Mouse (Mus musculus): ENCODE measurements around the gene Dpf2.
A peak's percentile ranks its signal among the peaks of the same experiment; 100 is the strongest.

Gene Dpf2

GRCm38 (mm10) chr19:5913007-5913719, at the start of gene Dpf2:
Gene Dpf2, minus strand, starts transcription at chr19:5913010.
- DNase-seq (ENCODE audit: low read depth, low spot score) = peak; percentile 51

DNA sequence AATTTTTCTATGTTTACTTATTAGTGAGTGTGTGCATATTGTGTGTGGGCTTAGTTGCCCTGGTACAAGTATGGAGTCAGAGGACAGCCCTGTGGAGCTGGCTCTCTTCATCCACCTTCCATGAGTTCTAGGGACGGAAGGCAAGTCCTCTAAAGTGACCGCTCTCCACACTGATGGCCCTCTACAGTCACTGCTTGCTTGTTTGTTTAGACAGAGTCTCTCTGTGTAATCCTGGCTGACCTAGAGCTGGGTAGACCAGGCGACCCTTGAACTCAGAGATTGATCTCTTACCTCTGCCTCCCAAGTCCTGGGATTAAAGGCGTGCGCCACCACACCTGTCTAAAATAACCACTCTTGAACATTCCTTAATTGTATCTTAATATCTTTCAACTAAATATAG, 44.6 kb upstream of the Dpf2 start:
- DNase-seq (ENCODE audit: low read depth, low spot score) = no peak

DNA sequence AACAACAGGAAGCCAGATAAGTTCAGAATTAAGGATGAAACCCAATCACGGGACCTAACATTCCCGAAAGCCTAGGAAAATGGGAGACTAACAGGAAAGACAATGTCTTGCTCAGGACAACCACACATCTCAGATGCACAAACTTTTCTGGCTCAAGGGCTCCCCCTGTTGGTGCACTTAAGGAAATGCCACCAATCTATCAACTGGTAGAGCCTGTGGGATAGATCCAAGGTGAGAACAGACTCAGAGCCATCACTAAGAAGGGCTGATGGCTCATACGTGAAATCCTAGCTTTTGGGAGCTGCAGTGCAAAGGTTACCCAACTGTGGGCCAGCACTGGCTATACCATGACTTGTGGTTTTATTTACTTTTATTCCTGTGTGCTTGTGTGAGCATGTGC, 43.9 kb upstream of the Dpf2 start:
- peak; percentile 77 for DNase-seq (ENCODE audit: low read depth, low spot score)

DNA sequence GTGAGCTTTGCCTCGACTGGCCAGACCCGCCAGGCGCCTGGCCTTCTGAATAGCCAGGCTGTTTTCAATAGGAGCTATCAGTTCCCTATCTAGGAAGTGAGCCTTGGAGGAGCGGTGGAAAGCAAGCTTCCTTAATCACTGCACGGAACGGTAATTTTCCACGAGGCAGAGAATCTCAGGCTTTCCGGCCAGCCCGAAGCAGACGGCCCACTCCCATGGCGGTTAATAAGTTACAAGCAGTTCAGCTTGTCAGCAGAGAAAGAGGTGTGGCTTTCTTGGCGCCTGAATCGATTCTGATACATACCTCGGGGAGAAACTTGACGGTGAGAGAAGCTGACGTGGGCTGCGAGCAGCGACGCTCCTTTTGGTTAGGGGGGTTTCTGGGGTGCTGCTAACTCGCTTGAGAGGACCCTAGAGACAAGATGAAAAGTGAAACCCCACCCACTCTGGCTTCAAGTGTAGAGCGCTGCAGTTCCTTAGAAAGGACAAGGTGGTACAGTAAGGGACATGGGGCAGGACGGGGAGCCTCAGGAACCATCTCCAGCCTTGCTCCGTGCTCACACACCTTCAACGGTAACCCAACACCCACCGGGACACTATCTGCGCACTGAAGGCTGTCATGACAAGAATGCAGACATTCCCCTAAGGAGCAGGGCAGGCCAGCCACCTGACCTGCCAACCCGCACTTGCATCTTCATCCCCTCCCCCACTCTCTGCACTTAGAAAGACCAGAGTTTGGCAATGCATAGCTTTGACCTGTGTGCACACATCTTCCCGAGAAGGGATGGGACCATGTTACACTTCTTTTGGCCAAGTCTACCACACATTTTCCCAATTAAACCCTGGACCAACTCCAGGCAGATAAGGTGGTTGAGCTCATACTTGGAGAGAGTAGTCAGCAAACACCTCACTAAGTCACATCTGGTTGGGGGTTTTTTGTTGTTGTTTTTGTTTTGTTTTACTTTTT, 43.2 kb upstream of the Dpf2 start:
- no peak for DNase-seq (ENCODE audit: low read depth, low spot score)

DNA sequence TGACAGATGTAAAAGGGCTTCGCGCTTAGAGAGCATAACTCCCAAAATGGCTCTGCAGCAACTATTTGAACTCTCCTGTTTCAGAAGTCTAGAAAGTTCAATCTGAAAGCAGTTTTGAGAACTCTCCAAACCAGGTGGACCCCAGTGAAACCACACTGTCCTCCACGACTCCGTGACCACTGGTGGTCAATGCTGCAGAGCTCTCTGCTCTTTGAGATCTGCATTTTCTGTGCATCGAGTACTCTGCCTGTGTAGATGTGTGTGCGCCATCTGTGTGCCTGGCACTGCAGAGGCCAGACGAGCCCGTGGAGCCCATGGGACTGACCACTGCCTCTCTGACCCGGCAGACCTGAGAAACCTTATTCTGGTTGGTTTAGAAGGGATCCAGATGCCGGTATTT, 42.1 kb upstream of the Dpf2 start:
- DNase-seq (ENCODE audit: low read depth, low spot score) = no peak

DNA sequence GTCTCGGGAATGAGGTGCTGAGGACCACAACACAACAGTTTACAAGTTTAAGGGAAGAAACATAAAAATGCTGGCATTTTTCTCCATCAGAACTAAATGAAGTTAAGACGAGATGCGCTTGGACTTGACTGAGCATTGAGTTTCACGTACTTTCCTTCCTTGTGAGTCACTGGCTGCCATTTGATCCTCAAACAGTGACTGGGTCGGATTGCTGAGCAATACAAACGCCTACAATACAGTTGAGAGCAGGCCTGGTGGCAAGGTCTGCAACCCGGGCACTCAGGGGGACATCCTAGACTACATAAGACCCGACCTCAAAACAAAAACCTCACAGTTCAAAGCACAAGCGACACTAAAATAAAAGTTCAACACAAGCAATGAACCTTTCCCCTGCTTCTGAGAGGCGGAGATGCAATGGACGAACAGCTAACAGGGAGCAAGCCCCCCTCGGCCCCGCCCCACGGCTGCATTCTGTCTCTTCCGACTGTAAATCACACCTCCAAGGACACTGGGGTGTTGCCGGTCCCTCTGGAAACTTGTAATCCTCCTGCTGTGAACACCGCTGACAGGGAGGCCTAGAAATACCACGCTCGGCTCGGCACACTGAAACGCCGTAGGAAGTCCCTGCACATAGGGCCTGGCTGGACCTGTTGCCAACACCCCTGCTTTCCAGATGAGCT, 41.4 kb upstream of the Dpf2 start:
- no peak for DNase-seq (ENCODE audit: low read depth, low spot score)

DNA sequence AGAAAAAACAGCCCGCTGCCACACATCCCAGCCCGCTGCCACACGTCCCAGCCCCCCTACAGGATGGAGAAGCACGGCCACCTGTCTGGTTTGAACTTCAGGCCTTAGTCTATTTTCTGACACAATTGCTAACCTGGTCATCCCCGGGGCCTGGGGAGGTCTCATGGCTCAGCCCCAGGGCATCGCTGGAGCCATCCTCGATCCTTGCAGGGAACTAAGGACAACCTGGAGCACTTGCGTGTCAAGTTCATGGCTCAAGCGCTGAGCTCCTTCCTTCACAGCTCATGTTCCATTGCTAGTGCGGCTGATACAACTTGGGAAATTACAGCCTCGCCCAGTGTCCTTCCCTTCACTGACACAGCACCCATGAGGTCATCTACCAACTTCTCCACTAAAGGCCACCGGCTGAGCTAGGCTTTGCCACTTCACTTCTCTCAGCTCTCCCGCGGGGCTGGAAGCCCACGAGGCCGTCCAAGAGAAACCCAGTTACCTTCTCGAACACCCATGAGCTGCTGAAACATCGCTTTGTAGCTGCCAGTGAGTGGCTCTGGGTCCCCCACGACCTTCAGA, 40.5 kb upstream of the Dpf2 start:
- DNase-seq (ENCODE audit: low read depth, low spot score) = no peak

DNA sequence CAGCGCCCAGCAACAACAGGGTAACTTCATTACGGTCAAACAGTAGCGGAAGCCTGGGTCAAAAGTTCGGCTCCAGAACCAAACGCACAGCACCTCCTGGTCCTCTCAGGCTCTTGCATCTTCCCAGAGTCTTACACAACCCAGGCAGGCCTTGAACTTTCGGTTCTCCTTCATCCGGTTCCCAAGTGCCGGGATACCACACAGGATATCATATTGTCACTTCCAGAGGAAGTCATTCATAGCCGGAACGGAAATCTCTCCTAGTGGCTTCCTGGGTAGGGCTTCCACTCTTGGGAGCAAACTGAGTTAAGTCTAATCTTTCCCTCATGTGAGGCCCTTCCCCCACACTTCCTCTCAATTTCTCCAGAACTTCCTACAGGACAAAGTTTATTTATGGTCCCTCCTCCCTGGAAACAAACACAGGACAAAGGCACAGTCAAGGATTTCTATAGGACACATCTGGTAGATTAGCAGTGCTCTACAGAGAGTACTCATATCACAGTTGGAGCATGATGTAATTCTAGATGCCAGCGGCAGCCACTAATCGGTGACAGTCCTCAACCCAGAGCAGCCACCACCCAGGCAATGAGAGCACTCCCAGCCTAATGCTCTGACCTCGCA, 39.4 kb upstream of the Dpf2 start:
- DNase-seq (ENCODE audit: low read depth, low spot score) = no peak

- no peak for DNase-seq (ENCODE audit: low read depth, low spot score)
Measured at GRCm38 (mm10) chr19:5951631-5952030, 38.8 kb upstream of the Dpf2 start.

DNA sequence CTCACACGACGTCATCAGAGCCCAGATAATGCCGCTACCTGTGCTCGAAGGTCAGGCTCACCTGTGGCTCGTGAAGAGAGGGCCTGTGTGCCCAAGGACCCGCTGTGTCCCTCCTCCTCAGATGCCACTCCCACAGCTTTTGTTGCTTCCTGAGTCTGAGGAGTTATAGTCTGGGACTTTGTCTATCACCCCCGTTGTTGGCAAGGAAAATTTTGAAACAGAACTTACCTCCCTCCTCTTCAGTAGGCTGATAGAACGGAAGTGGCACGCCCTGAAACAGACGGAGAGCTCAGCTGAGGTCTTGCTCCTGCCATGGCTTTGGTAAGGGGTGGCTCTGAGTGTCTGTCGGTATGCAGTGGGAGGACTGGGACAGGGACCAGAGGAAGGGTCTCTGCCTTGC, 37.4 kb upstream of the Dpf2 start:
- no peak for DNase-seq (ENCODE audit: low read depth, low spot score)

GRCm38 (mm10) chr19:5945891-5946290, 33.1 kb upstream of the Dpf2 start:
- no peak for DNase-seq (ENCODE audit: low read depth, low spot score)

DNA sequence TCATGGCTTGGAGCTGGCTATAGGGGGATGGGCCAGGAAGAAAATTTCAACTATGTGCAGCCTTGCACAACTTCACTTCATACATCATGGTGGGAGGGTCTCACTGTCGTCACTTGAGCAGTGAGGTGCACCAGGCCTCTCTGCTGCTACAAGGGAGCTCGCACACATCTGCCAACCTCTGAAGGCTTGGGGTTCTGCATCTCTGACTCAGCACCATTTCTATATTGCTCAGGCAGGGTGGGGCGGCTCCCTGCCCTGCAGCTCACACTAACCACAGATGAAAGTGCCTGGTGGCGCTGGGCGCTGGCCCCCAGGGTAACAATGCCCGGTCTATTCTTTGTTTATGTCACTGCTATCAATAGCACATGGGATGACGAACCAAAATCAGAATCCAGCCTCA, 32.2 kb upstream of the Dpf2 start:
- no peak for DNase-seq (ENCODE audit: low read depth, low spot score)

DNA sequence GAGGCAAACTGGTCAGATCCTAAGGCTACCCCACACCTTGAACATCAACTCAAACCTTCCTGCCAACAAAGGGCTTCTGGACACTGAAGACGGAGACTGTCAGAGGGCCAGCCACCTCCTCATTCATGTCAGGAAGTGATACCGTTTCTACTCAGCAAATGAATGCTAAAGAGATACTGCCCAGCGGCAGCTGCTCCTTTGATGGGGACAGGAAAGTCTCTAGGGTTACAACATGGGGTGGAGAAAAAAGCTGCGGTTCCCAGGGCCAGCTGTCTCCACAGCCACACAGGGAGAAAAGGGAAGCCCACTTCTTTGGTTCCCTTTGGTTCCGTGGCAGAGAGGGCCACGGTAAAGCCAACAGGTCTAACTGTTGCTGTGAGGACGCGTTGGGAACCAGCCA, 31.3 kb upstream of the Dpf2 start:
- DNase-seq (ENCODE audit: low read depth, low spot score) = no peak

GRCm38 (mm10) chr19:5943404-5943803, 30.6 kb upstream of the Dpf2 start:
- no peak for DNase-seq (ENCODE audit: low read depth, low spot score)

DNA sequence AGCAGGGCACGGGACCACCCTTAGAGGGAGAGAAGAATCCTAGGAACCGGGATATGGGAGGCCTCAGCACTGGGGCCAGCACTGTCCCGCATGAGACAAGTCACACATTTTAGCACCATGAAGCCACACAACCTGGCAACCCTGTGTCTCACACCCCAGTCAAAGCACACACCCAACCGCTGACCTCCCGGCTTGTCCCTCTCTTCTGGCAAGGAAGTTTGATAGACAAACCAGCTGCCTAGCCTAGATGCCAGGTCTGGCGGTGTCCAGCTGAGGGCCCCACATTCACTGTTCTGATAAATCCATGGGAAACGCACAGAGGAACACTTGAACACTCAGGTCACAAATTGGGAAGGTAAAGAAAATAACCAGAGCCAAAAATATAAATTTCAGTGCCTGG, 29.8 kb upstream of the Dpf2 start:
- no peak for DNase-seq (ENCODE audit: low read depth, low spot score)

DNA sequence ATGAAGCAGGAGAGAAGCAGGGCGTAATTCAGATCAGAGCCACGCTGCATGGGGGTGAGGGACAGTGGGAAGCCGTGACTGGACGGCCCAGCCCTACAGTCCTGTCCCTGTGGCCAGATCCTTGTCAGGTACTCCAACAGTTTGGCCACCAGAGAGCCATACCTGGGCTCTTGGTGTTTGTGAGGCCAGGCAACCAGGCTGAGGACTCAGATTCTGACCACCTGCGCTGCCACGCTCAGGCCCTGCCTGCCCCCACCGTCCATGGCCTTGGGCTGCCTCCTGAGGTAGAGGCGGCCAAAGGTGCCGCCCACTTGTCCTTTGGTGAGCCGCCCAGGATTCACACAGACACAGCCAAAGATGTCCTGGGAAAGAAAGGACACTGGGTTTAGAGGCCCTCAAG, 27.8 kb upstream of the Dpf2 start:
- DNase-seq (ENCODE audit: low read depth, low spot score) = no peak

- DNase-seq (ENCODE audit: low read depth, low spot score) = no peak
Measured at GRCm38 (mm10) chr19:5940173-5940572, 27.4 kb upstream of the Dpf2 start.

- no peak for DNase-seq (ENCODE audit: low read depth, low spot score)
Measured at GRCm38 (mm10) chr19:5939715-5940114, 26.9 kb upstream of the Dpf2 start.

DNA sequence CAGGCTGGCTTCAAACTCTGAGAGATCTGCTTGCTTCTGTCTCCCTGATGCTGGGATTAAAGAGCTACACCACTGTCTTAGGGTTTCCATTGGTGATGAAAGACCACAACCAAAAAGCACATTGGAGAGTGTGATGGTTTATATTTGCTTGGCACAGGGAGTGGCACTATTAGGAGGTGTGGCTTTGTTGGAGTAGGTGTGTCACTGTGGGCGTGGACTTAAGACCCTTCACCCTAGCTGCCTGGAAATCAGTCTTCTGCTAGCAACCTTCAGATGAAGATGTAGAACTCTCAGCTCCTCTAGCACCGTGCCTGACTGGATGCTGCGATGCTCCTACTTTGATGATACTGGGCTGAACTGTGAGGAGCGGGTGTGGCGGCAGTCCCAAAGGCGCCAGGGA, 25.7 kb upstream of the Dpf2 start:
- DNase-seq (ENCODE audit: low read depth, low spot score) = no peak

- DNase-seq (ENCODE audit: low read depth, low spot score) = peak; percentile 36
Measured at GRCm38 (mm10) chr19:5937836-5938406, 25.1 kb upstream of the Dpf2 start.
